Mouse (Mus musculus) right cerebral cortex, adult 2 months (tissue): ENCODE results near the gene Synj1.

Experiments used
- DNase-seq, 2 experiments: peaks; one replicate each; pipeline ENCODE4 v3.0.0; 2021 to 2022; ENCODE audit warnings: low spot score in 2 of 2

Gene Synj1

DNA sequence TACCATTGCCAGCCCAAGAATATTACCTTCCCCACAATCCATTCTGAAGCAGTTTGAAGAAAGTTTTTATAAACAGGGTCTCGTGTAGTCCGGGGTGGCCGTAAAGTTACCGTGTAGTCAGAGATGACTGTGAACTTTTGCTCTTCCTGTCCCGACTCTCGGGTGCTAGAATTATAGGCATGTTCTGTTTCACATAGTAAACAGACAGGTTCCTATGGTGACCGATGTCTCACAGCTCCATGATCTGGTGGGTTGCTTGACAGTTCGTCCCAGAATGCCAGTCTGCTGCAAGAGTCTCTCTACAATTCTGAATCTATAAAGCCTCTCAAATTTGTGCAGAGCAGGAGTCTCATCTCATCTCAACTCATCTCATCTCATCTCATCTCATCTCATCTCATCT, 119.0 kb downstream of the Synj1 start:
- no peak for DNase-seq

DNA sequence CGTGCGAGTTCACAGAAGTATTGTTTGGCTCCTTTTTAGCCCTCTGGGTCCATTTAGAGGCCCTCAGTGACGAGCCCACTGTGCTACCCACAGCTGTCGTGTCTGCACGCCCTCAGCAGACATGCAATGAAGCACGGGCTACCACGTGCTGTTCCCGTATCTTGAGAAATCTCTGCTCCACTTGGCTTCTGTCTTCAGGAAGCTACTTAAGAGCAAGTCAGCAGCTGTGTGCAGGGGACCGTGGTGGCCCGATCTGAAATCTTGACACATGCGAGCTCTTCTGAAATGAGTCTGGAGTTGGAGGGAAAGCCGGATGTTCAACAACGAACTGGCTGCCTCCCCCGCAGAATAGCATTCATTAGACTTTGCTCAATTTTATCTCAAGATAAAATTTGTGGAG, 119.5 kb downstream of the Synj1 start:
- DNase-seq = no peak

GRCm38 (mm10) chr16:90890683-90891082, 120.4 kb downstream of the Synj1 start:
- no peak for DNase-seq
